Mouse (Mus musculus): ENCODE data around the gene Fzr1. TPM values are rescaled to one million over a fixed set of nuclear protein-coding genes. Genes with fewer than 3 reads are reported as not detected.
A peak's percentile ranks its signal among the peaks of the same experiment; 100 is the strongest.

Fzr1 gene
- 153 and 159 TPM in 2 replicates for polyA plus RNA-seq (2015; fragmentation: Nextera tagmentation; extraction: Ambion mirVana)

DNA sequence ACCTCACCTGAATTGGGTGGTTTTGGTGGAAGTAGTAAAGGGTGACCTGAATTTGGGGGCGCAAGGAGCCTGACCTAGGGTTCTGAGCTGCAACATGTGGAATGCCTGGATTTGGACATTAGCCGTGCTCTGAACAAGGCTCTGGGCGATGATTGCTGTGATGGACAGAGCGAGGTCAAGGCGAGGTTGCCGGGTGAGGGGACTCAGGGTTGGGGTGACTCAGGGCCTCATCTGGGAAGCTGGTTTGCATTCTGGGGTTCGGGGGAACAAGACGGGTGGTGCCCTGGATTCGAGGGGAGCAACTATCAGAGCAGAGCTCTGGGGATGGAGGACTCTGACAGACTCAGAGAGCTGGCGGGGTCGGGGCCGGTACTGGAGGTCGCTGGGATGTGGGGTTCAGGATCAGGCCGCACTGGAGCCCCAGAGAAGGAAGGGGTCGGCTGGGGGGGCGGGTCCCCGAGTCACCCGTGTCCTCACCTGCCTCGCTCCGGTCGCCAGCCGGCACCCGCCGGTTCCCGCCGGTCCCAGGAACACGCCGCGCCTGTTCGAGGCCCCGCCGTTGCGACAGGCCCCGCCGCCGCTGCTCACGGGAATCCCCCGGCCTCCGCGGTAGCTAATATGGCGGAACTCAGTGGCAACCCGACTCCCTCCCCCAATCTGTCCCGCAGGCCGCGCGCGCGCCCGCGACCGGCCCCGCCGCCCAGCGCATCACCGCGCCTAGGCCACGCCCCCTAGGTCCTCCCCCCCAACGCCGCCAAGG is at the start of gene Fzr1:
Fzr1 (minus strand) TSS at position 724 of the 760 bp plus-strand sequence.
- H3K4me3 ChIP-seq: peak within 1 kb of the TSS; percentile 68

DNA sequence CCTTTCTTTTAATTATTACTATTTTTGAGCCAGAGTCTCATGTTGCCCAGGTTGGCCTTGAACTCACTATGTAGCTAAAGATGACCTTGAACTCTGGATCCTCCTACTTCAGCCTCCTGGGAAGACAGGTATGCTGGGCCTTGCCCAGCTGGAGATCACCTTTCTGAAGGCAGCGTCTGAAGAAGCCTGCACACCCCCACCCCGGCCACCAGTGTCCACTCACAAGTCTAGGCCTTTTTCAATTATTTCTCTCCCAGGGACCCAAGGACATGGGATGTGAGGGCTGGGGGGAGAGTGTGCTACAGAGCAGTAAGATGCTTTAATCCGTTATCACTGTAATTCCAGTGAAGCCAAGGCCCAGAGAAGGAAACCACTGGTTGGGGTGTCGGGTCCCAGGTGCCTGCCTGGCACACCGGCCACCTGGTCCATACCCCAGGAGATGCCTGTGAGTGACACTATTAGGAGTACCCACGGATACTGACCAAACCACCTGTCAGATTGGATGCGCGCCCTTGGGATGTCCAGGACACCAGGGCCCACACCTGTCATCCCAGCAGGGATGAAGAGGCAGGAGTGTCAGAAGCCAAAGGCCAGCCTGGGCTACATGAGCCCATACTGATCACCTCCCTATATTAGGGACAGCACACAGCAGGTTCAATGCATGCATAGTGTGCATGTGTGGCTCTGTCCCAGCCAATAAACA is 49.6 kb upstream of the Fzr1 start:
- Histone ChIP-seq H3K4me2 (no peak overlapping the region), H3K9ac (no peak overlapping the region), H3K27me3 (replicated peaks) (peaks cover 4% of the 10 kb centered on the region), H3K9me3 (no peaks in the 10 kb centered on the region), H3K36me3 (replicated peaks) (no peaks in the 10 kb centered on the region), H3K4me3 (no peak overlapping the region), H3K4me1 (peaks cover 61% of the 10 kb centered on the region), H3K27ac (no peak overlapping the region)
- ATAC-seq (replicated peaks): no peak
- WGBS: 75% methylated on average over 8 of the region's 8 CpGs

More for the DNA sequence above, at the start of gene Fzr1:
- Histone ChIP-seq H3K27ac (peak within 1 kb of the TSS; percentile 81), H3K36me3 (replicated peaks) (no peaks in the 10 kb centered on the region), H3K9ac (peak within 1 kb of the TSS; percentile 85), H3K27me3 (replicated peaks) (no peaks in the 10 kb centered on the region), H3K4me1 (peaks cover 30% of the 10 kb centered on the region), H3K4me2 (peak within 1 kb of the TSS; percentile 61), H3K9me3 (no peaks in the 10 kb centered on the region)
- WGBS: 1% methylated on average over 59 of the region's 59 CpGs
- peak; percentile 70 for ATAC-seq (replicated peaks)

DNA sequence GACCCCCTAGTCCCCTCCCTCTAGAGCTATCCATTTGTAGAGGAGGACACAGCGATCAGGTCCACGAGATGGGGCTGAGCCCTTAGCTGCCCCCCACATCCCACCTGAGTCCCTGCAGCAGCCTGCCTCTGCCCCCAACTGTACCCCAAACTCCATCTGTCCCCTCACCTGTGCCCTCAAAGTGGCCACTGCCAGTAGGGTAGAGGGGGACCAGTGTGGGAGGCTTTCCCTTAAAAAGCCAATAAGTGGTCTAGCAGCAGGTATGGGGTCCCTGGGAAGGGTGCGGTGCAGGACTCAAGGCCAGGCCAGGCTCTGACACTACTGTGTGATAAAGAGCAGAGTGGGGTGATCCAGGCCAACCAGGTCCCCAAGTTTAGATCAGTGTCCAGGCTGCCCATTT is 49.0 kb upstream of the Fzr1 start:
- ATAC-seq (replicated peaks): no peak
- Histone ChIP-seq H3K9ac (peak overlapping the region; percentile 40; the same call in 1 of the 2 replicates), H3K27ac (no peak overlapping the region), H3K9me3 (no peaks in the 10 kb centered on the region), H3K4me2 (peak overlapping the region; percentile 61), H3K27me3 (replicated peaks) (peaks cover 4% of the 10 kb centered on the region), H3K36me3 (replicated peaks) (no peaks in the 10 kb centered on the region), H3K4me3 (peak overlapping the region; percentile 30), H3K4me1 (peaks cover 57% of the 10 kb centered on the region)
- 39% methylated on average over 3 of the region's 3 CpGs for WGBS

GRCm38 (mm10) chr10:81426897-81427296 is 48.6 kb upstream of the Fzr1 start:
- H3K4me2 ChIP-seq: peak overlapping the region; percentile 61
- H3K9ac ChIP-seq: peak overlapping the region; percentile 40
- peak overlapping the region; percentile 30 for H3K4me3 ChIP-seq
- peaks cover 4% of the 10 kb centered on the region for H3K27me3 ChIP-seq (replicated peaks)
- no peak for ATAC-seq (replicated peaks)
- H3K9me3 ChIP-seq: no peaks in the 10 kb centered on the region
- H3K36me3 ChIP-seq (replicated peaks): no peaks in the 10 kb centered on the region
- peaks cover 56% of the 10 kb centered on the region for H3K4me1 ChIP-seq
- WGBS: 1% methylated on average over 36 of the region's 38 CpGs
- H3K27ac ChIP-seq: no peak overlapping the region

- H3K27me3 ChIP-seq (replicated peaks): peaks cover 4% of the 10 kb centered on the region
These were observed 47.9 kb upstream of the Fzr1 start for GRCm38 (mm10) chr10:81426081-81426671.

GRCm38 (mm10) chr10:81425236-81425850 is 47.0 kb upstream of the Fzr1 start:
- Histone ChIP-seq H3K4me3 (no peak overlapping the region), H3K4me2 (peak overlapping the region; percentile 61; the same call in 1 of the 2 replicates), H3K27ac (no peak overlapping the region), H3K27me3 (replicated peaks) (peaks cover 4% of the 10 kb centered on the region), H3K9me3 (no peaks in the 10 kb centered on the region), H3K36me3 (replicated peaks) (no peaks in the 10 kb centered on the region), H3K4me1 (peaks cover 46% of the 10 kb centered on the region), H3K9ac (no peak overlapping the region)
- 35% methylated on average over 10 of the region's 10 CpGs for WGBS
- ATAC-seq (replicated peaks): no peak

More at GRCm38 (mm10) chr10:81426081-81426671, 47.9 kb upstream of the Fzr1 start:
- peak overlapping the region; percentile 61 for H3K4me2 ChIP-seq
- ATAC-seq (replicated peaks): no peak
- peak overlapping the region; percentile 40 for H3K9ac ChIP-seq
- H3K4me3 ChIP-seq: peak overlapping the region; percentile 30
- no peaks in the 10 kb centered on the region for H3K9me3 ChIP-seq
- no peak overlapping the region for H3K27ac ChIP-seq
- under 1% methylated on average over 14 of the region's 33 CpGs for WGBS
- peaks cover 49% of the 10 kb centered on the region for H3K4me1 ChIP-seq
- no peaks in the 10 kb centered on the region for H3K36me3 ChIP-seq (replicated peaks)

DNA sequence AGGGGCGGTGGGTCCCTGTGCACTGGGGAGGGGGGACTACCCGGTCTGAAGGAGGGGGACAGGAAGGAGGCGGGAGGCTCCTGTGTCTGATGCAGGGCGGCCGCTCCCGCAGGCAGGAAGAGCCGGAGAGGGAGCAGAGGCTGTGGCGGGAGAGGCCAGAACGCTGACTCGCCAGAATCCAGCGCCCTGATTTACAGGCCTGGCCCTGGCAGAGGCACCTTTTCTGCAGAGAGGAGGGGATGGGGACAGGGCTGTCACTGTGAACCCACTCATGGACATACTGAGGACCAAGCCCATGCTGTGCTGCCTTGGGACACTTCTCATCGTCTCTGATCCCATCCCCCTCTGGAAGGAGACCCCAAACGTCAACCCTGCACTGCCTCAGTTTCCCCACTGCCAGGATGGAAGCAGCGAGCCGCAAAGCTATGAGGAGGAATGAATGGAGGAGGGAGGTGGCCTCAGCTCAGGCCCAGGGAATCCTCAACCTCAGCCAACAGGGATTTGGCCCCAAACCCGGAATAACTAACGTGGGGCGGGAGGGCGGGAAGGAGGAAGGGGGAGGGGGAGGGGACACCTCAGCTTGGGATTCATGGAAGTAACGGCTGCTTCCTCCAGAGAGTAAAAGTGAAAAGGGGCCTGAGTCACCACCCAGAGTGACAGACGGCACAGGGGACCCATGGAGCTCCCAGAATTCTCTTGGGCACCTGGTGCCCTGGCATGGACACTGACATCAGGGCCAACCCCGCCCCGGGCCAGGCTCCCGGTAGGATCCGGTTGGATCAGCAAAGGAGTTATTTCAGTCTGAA is 46.1 kb upstream of the Fzr1 start:
- ATAC-seq (replicated peaks): no peak
- 11% methylated on average over 25 of the region's 25 CpGs for WGBS
- H3K27ac ChIP-seq: no peak overlapping the region
- no peak overlapping the region for H3K4me2 ChIP-seq
- no peaks in the 10 kb centered on the region for H3K9me3 ChIP-seq
- H3K9ac ChIP-seq: no peak overlapping the region
- no peak overlapping the region for H3K4me3 ChIP-seq
- no peaks in the 10 kb centered on the region for H3K36me3 ChIP-seq (replicated peaks)
- H3K4me1 ChIP-seq: peaks cover 43% of the 10 kb centered on the region
- peaks cover 4% of the 10 kb centered on the region for H3K27me3 ChIP-seq (replicated peaks)

DNA sequence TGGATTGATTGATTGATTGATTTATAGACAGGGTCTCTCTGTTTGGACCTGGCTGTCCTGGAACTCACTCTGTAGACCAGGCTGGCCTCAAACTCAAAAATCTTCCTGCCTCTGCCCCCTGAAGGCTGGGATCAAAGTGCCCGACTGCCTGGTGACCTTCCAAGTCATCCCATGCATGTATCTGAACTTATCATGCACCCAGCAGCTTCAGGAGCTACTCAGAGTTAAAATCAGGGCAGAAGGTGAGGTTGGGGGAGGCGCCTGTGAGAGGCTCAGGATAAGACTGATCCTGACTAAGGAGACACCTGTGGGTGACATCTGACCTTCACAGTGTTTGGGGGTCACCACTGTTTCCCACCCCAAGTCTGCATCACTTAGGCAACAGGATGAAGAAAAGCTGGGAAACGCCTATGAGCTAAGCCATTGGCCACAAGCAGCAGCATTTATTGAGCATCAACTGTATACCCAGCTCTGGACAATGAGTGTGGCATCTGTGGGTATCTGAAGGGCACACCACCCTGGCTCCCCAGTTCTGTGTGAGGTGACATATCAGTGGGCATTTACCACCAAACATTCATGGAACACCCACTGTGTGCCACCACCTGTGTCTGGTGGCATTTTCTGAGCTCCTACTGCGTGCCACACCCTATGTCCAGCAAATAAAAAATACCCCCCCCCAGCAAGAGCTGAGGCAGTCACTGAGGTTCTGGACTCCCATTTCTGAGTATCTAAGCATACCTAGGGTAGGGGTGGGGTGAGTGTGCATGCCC is 45.3 kb upstream of the Fzr1 start:
- Histone ChIP-seq H3K4me1 (peaks cover 40% of the 10 kb centered on the region), H3K36me3 (replicated peaks) (no peaks in the 10 kb centered on the region), H3K9me3 (no peaks in the 10 kb centered on the region), H3K4me2 (no peak overlapping the region), H3K9ac (no peak overlapping the region), H3K27me3 (replicated peaks) (peaks cover 4% of the 10 kb centered on the region), H3K4me3 (no peak overlapping the region), H3K27ac (no peak overlapping the region)
- WGBS: 76% methylated on average over 4 of the region's 4 CpGs
- ATAC-seq (replicated peaks): no peak

DNA sequence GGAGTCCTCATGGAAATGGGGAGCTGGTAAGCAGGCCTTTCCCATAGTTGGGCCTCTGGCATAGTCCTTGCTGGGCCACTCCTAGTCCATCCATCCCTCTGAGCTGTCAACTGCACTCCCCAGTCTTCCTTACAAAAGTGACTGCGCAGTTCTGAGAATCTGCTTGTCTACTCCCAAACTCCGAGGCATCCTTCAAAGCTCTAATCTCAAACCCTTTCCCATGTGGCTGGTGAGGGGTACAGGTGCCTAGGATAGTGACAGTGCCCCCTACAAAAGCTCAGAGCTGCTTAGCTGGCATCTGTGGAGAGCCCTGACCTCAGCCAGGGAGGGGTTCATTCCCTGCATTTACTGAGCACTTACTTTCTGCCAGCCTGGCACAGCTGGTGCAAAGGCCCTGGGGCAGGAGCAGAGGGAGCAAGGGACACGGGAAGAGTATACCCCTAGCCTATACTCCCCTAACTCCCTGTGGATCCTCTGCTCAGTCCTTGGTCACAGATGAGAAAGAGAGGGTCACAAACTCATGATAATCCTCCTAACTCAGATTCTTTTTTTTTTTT is 44.4 kb upstream of the Fzr1 start:
- Histone ChIP-seq H3K4me1 (peaks cover 46% of the 10 kb centered on the region), H3K9ac (no peak overlapping the region), H3K4me2 (no peak overlapping the region), H3K36me3 (replicated peaks) (no peaks in the 10 kb centered on the region), H3K9me3 (no peaks in the 10 kb centered on the region), H3K4me3 (no peak overlapping the region), H3K27me3 (replicated peaks) (peaks cover 4% of the 10 kb centered on the region), H3K27ac (no peak overlapping the region)
- WGBS: 79% methylated on average over 3 of the region's 3 CpGs
- no peak for ATAC-seq (replicated peaks)

DNA sequence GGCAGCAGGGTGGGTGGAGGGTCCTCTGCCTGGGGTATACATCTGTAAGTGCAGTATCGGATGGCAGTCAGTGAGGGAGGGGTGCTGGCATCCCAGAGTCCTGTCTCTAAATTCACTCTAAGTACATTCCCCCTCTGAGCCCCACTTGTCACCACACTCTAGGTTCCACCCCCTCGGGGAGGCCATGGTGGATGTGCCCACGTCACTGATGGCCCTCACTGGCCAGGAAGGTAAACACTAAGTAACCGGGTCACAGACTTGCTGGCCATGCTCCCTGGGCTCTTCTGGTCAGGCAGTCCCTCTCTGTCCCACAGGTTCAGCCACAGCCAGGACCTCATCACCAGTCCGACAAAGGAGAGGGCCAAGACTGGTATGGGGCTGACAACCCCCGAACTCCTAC is 43.9 kb upstream of the Fzr1 start:
- Histone ChIP-seq H3K27ac (no peak overlapping the region), H3K36me3 (replicated peaks) (no peaks in the 10 kb centered on the region), H3K9me3 (no peaks in the 10 kb centered on the region), H3K4me2 (no peak overlapping the region), H3K4me3 (no peak overlapping the region), H3K27me3 (replicated peaks) (peaks cover under 1% of the 10 kb centered on the region), H3K4me1 (peaks cover 48% of the 10 kb centered on the region), H3K9ac (no peak overlapping the region)
- WGBS: 85% methylated on average over 6 of the region's 6 CpGs
- ATAC-seq (replicated peaks): no peak

DNA sequence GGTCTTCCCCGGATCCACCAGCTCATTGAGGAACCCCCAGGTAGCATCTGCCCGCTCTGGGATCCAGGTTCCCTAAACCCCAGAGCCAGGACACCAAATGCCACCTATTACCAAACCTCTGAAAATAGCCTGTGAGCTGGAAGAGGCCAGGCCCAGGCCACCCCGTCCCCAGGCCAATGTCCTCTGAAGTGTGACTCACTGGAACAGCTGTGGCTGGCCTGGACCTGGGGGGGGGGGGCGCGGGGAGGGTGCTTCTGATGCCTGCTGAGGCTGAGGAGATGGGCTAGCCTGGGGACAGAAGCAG is 43.4 kb upstream of the Fzr1 start:
- Histone ChIP-seq H3K9me3 (no peaks in the 10 kb centered on the region), H3K27ac (no peak overlapping the region), H3K4me1 (peaks cover 48% of the 10 kb centered on the region), H3K9ac (no peak overlapping the region), H3K27me3 (replicated peaks) (no peaks in the 10 kb centered on the region; the same call in none of the 2 replicates), H3K4me2 (no peak overlapping the region), H3K36me3 (replicated peaks) (no peaks in the 10 kb centered on the region), H3K4me3 (no peak overlapping the region)
- ATAC-seq (replicated peaks): no peak
- 81% methylated on average over 5 of the region's 5 CpGs for WGBS
